Comparison of ENCODE assay signal across 9 mouse cellular contexts in the genomic region with DNA sequence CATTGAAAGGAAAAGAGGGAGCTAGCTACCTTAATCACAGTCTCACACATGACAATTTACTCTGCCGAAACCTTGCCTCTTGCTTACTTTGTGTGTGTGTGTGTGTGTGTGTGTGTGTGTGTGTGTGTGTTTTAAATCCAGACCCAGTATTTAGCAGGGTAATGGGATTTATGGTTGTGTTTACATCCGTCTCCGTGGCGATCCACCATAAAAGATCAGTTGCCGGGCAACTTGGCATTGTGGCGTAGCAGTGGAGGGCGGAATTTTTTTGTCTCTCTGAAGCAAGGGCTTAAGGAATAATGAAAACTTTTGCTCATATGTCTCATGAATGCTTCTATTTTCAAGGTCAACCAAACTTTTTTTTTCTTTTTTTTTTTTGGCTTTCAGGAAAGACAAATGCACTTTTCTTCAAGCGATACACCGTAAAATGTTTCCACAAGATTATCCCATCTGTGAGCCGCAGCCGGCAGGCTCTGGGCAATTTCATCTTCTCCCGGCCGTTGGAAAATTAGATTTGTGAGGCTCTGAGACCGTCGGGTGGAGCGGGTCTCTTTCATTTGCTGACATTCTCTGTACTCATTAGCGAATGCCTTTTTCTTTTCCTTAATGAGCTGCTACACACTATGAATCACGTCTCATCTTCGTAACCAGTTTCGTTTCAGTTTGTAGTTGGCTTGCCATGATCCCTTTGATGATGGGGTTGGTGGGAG. TPM values are rescaled to one million over a fixed set of nuclear protein-coding genes. Genes with fewer than 3 reads are reported as not detected.
DNase-seq lines count a peak whose midpoint lies in the region; TF ChIP-seq lines count a peak whose summit lies in the region.
"Had no signal": no experiment of that assay in that cellular context is flagged by ENCODE, and none has a peak within 500 bp of the region (broad histone marks: within the 10 kb centered on the region; RNA-seq: fewer than 3 reads in every experiment).

No protein-coding gene starts in this region.

- H3K27me3 ChIP-seq in testis, adult 2 months (ENCODE audit: control insufficient read depth, insufficient read depth, low read length) = no peaks in the 10 kb centered on the region
- H3K27me3 ChIP-seq: CH12.LX had no signal

- intact Hi-C loops in left cerebral cortex, postnatal 4 days (cut with DNase I) = no loop called here

- DNase-seq in cerebellum, postnatal 25 days = peak; percentile 11 to 14
- DNase-seq in cerebellum, adult 11 months = no peak
- no peak for DNase-seq in testis, postnatal 14 days (ENCODE audit: low spot score)
- DNase-seq in left cerebral cortex, postnatal 4 days = peak; percentile 14
- DNase-seq in right cerebral cortex, postnatal 4 days = peak; percentile 11
- no peak for DNase-seq in spleen, adult 12 weeks (ENCODE audit: low spot score)
- no peak for DNase-seq in layer of hippocampus, adult 9-11 months

- H3K4me3 ChIP-seq in testis, adult 2 months (ENCODE audit: control insufficient read depth, low read depth, low read length) = peak overlapping the region; percentile 62

- no peaks in the 10 kb centered on the region for H3K36me3 ChIP-seq in testis, adult 2 months (ENCODE audit: control insufficient read depth, insufficient read depth, low read length)

- TF ChIP-seq POLR2A in testis, adult 2 months (IDR thresholded peaks at IDR 0.05; ENCODE audit: control insufficient read depth, low read depth, low read length) = no peak

- no peak for TF ChIP-seq CTCF in testis, adult 2 months (IDR thresholded peaks at IDR 0.05; ENCODE audit: control insufficient read depth, insufficient read depth, insufficient replicate concordance, low read depth, low read length)

- H3K27ac ChIP-seq in testis, adult 2 months (ENCODE audit: control insufficient read depth, insufficient read depth, low read depth, low read length) = no peak overlapping the region

- no peaks in the 10 kb centered on the region for H3K4me1 ChIP-seq in testis, adult 2 months (ENCODE audit: control insufficient read depth, insufficient read depth, low read length)

RNA-seq across cellular contexts. Expression of a gene that starts 53.9 kb away (rescaled TPM):
- polyA plus RNA-seq in testis, adult 2 months (2012; rRNA removed) = 4.5 and 5.6 TPM in 2 replicates
- total RNA-seq in left cerebral cortex, postnatal 4 days (2021) = 10 to 100 TPM; 37.5 to 40.9 TPM

Comparison
In these comparisons a context has a peak if more than half of its experiments do, and no peak if none do; other contexts are left out.
1. DNase-seq: peak in cerebellum, postnatal 25 days (2 of 2), left cerebral cortex, postnatal 4 days (single experiment) and right cerebral cortex, postnatal 4 days (single experiment); none in cerebellum, adult 11 months (single experiment), testis, postnatal 14 days (single experiment), spleen, adult 12 weeks (single experiment) and layer of hippocampus, adult 9-11 months (single experiment).